Mouse (Mus musculus) cortical plate, adult 2 months (tissue): ENCODE results near the gene Prpf38b.

Experiments
- CTCF ChIP-seq: fragments of 200-500 bp; IDR thresholded peaks from 2 replicates; pipeline ENCODE4 v1.5.1; 2011; ENCODE audit warnings: mild to moderate bottlenecking, control low read depth, low read length; ENCODE audit not compliant: insufficient read depth; ENCODE audit errors: extremely low read depth
- POLR2A ChIP-seq: fragments of 200-500 bp; IDR thresholded peaks from 2 replicates; pipeline ENCODE4 v1.6.1; 2011; ENCODE audit warnings: mild to moderate bottlenecking, low read length, control low read depth; ENCODE audit not compliant: insufficient read depth; ENCODE audit errors: extremely low read depth

DNA sequence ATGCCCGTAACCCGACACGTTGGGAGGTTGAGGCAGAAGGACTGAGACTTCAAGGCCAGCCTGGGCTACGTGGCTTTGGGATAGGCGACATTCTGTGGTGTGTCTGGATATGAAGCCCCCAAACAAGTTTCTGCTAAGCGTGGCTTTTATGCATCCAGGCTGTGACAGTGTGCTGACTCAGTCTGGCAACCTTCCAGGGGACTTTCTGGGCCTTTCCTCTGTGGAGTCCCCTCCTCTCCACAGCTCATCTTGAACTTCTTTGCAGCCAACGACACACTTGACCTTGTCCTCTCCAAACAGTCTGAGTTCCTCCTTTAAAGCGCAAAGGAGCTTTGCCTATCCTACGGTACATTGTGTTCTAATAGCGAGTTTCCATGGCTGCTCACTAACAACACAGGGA lies 55.7 kb downstream of the Prpf38b start:
- TF ChIP-seq CTCF (no peak), POLR2A (no peak)
